Comparison of ENCODE assay signal across 7 mouse cellular contexts in the genomic region with DNA sequence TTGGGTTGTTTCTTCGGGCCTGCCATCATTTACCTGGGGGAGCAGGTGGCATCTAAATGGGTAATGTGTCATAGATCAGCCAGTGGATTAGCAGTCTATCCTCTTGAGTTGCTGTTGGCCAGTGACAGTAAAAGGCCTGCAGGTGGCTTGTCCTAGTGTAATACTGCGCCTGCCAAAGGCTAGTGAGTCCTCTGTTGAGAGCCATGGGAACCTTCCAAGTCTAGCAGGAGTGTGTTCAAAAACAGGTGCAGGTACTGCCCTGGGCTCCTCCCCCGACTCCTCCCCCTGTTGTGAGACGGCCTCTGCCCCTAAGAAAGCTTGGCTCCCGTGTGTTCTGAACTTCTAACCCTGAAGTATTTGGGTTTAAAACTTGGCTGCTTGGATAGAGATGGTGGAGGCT. TPM values are rescaled to one million over a fixed set of nuclear protein-coding genes. Genes with fewer than 3 reads are reported as not detected.
DNase-seq lines count a peak whose midpoint lies in the region; ATAC-seq lines count a peak whose summit lies in the region.

No protein-coding gene starts in this region.

- H3K27me3 ChIP-seq in hindbrain, embryonic 11.5 days (ENCODE audit: control insufficient read depth, insufficient read depth, low read length): no peaks in the 10 kb centered on the region
- peaks cover 31% of the 10 kb centered on the region for H3K27me3 ChIP-seq in liver, embryonic 11.5 days (replicated peaks; ENCODE audit: control insufficient read depth, insufficient read depth, low read length)
- H3K27me3 ChIP-seq in stomach, embryonic 15.5 days (replicated peaks): no peaks in the 10 kb centered on the region

- H3K36me3 ChIP-seq in hindbrain, embryonic 11.5 days (ENCODE audit: control insufficient read depth, insufficient read depth, low read length): no peaks in the 10 kb centered on the region
- H3K36me3 ChIP-seq in liver, embryonic 11.5 days (ENCODE audit: control insufficient read depth, insufficient read depth, low read length): peaks cover 3% of the 10 kb centered on the region; the same call in 1 of the 2 replicates
- no peaks in the 10 kb centered on the region for H3K36me3 ChIP-seq in stomach, embryonic 15.5 days

- no peak for ATAC-seq in hindbrain, embryonic 11.5 days (ENCODE audit: low FRiP score)
- ATAC-seq in liver, embryonic 11.5 days (replicated peaks; ENCODE audit: low FRiP score): no peak
- ATAC-seq in stomach, embryonic 15.5 days (ENCODE audit: insufficient read depth, low FRiP score, low read depth): no peak

- 29% methylated on average over 5 of the region's 5 CpGs for WGBS in hindbrain, embryonic 11.5 days
- 36% methylated on average over 5 of the region's 5 CpGs for WGBS in liver, embryonic 11.5 days
- 32% methylated on average over 5 of the region's 5 CpGs for WGBS in stomach, embryonic 15.5 days

- no peaks in the 10 kb centered on the region for H3K9me3 ChIP-seq in hindbrain, embryonic 11.5 days (ENCODE audit: control insufficient read depth, low read length)
- H3K9me3 ChIP-seq in liver, embryonic 11.5 days (ENCODE audit: control insufficient read depth, low read length): 0 out of 2 replicates have a peak, but pooled peaks cover 2% of the 10 kb centered on the region
- no peaks in the 10 kb centered on the region for H3K9me3 ChIP-seq in stomach, embryonic 15.5 days

- H3K4me3 ChIP-seq in hindbrain, embryonic 11.5 days (ENCODE audit: low read depth, low read length): peak overlapping the region; percentile 81
- peak overlapping the region; percentile 77 for H3K4me3 ChIP-seq in liver, embryonic 11.5 days (ENCODE audit: low read depth, low read length)
- peak overlapping the region; percentile 80 for H3K4me3 ChIP-seq in stomach, embryonic 15.5 days (replicated peaks)

- peak; percentile 46 for DNase-seq in R1 (ENCODE audit: low read depth, low spot score)
- peak; percentile 79 for DNase-seq in cerebellum, adult 8-10 months
- no peak for DNase-seq in hindbrain, embryonic 11.5 days (ENCODE audit: low spot score)
- no peak for DNase-seq in liver, embryonic 11.5 days (ENCODE audit: low spot score)
- no peak for DNase-seq in ovary, postnatal 14 days (ENCODE audit: low spot score)
- DNase-seq in adrenal gland, adult (ENCODE audit: inconsistent age in 2 of 2, low spot score in 1 of 2): no peak

- no peak overlapping the region for H3K27ac ChIP-seq in hindbrain, embryonic 11.5 days (ENCODE audit: low read depth, low read length)
- H3K27ac ChIP-seq in liver, embryonic 11.5 days (ENCODE audit: low read depth, low read length): no peak overlapping the region
- H3K27ac ChIP-seq in stomach, embryonic 15.5 days: no peak overlapping the region

- H3K4me1 ChIP-seq in hindbrain, embryonic 11.5 days (replicated peaks; ENCODE audit: control insufficient read depth, insufficient read depth, low read length): peaks cover 3% of the 10 kb centered on the region
- peaks cover 8% of the 10 kb centered on the region; the same call in 1 of the 2 replicates for H3K4me1 ChIP-seq in liver, embryonic 11.5 days (replicated peaks; ENCODE audit: control insufficient read depth, insufficient read depth, low read length)
- peaks cover 20% of the 10 kb centered on the region for H3K4me1 ChIP-seq in stomach, embryonic 15.5 days

- H3K9ac ChIP-seq in hindbrain, embryonic 11.5 days (ENCODE audit: low read depth, low read length): no peak overlapping the region; the same call in 1 of the 2 replicates
- peak overlapping the region; percentile 37; the same call in 1 of the 2 replicates for H3K9ac ChIP-seq in liver, embryonic 11.5 days (ENCODE audit: low read depth, low read length)
- H3K9ac ChIP-seq in stomach, embryonic 15.5 days: no peak overlapping the region

- H3K4me2 ChIP-seq in hindbrain, embryonic 11.5 days (replicated peaks; ENCODE audit: low read depth, low read length): peak overlapping the region; percentile 94
- H3K4me2 ChIP-seq in liver, embryonic 11.5 days: peak overlapping the region; percentile 94
- H3K4me2 ChIP-seq in stomach, embryonic 15.5 days: peak overlapping the region; percentile 96

RNA-seq across cellular contexts. Expression of gene Agap1, which starts 1.9 kb away (rescaled TPM):
- polyA plus RNA-seq in hindbrain, embryonic 11.5 days (2014; fragmentation: Nextera tagmentation; extraction: Ambion mirVana): 34.7 and 41.4 TPM in 2 replicates
- 4.6 and 5.4 TPM in 2 replicates for polyA plus RNA-seq in liver, embryonic 11.5 days (2014; fragmentation: Nextera tagmentation; extraction: Ambion mirVana)
- 9.3 and 10.6 TPM in 2 replicates for polyA plus RNA-seq in stomach, embryonic 15.5 days (2015; fragmentation: Nextera tagmentation; extraction: Ambion mirVana)

Comparison
In these comparisons a context has a peak if more than half of its experiments do, and no peak if none do; other contexts are left out.
1. DNase-seq: peak in R1 (single experiment) and cerebellum, adult 8-10 months (single experiment); none in hindbrain, embryonic 11.5 days (single experiment), liver, embryonic 11.5 days (single experiment), ovary, postnatal 14 days (single experiment) and adrenal gland, adult (0 of 2).
2. Peak in every context shown above with its lines, with median percentiles within 50 percentile points of each other: H3K4me2 ChIP-seq and H3K4me3 ChIP-seq.